Mouse (Mus musculus) left cerebral cortex, adult 18-20 months (tissue): ENCODE results near the gene Cubn. TPM values are rescaled to one million over a fixed set of nuclear protein-coding genes. Genes with fewer than 3 reads are reported as not detected.

Source experiments
- DNase-seq, 2 experiments: peaks; one replicate each; pipeline ENCODE4 v3.0.0; 2021 to 2022; ENCODE audit warnings: low spot score in 2 of 2, mixed read lengths in 1 of 2
- total RNA-seq, 2 experiments: library from RNA; stranded (reverse); gene quantifications; 2 replicates each; pipeline ENCODE4 v1.2.3; 2021

The Cubn gene
- total RNA-seq, 2 experiments from 2014 or later = 0.35 to 0.42 TPM

DNA sequence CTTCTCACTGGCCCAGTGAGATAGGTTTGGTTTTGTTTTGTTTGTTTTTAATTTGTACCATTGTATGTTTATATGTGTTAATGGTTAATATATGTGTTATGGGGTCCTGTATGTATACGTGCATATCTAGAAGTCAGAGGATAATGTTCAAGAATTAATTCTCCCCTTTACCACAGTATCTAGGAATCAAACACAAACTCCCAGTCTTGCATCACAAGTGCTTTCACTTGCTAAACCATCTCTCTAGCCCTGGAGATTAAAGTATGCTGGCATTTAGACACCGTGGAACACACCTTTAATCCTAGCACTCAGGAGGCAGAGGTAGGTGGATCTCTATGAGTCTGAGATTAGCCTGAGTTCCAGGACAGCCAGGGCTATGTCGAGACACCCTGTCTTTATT, 83.3 kb downstream of the Cubn start:
- DNase-seq = no peak

- DNase-seq = no peak
Observed at GRCm38 (mm10) chr2:13407698-13408097, 83.9 kb downstream of the Cubn start.

DNA sequence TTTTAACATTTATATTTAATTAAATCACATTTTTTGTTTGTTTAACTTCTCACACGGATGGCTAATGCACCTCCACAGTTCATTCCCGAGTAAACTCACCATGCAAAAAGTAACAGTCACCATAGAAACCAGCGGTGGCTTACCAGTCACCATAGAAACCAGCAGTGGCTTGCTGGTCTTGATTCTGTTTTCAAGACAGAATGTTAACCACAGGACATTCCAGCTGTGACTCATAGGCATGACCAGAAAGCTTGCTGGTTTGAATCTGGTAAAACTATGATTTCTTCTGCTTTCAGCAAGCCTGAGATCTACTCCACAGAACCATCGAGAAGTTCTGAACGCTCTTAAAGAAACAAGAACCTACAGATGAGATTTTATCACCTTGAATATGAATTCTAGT, 84.3 kb downstream of the Cubn start:
- no peak for DNase-seq

GRCm38 (mm10) chr2:13404986-13405678, 86.5 kb downstream of the Cubn start:
- DNase-seq = no peak

DNA sequence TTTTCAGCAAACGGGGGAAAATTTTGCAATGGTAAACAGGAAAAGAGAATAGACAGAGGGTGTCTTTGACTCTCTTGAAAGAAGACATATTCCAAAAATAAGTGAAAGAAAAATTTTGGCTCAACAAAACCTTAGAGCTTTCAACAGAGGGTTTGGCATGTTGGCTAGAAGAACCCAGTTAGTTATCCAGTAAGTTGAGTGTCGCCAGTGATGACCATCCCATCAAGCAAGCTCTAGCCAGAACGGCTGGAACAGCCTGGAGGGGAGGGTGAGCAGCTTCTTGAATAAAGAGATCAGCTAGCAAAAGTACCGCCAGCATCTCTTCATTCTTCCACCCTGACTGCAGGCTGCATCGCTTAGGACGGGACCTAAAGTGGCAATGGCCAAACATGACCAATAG, 90.8 kb downstream of the Cubn start:
- no peak for DNase-seq

DNA sequence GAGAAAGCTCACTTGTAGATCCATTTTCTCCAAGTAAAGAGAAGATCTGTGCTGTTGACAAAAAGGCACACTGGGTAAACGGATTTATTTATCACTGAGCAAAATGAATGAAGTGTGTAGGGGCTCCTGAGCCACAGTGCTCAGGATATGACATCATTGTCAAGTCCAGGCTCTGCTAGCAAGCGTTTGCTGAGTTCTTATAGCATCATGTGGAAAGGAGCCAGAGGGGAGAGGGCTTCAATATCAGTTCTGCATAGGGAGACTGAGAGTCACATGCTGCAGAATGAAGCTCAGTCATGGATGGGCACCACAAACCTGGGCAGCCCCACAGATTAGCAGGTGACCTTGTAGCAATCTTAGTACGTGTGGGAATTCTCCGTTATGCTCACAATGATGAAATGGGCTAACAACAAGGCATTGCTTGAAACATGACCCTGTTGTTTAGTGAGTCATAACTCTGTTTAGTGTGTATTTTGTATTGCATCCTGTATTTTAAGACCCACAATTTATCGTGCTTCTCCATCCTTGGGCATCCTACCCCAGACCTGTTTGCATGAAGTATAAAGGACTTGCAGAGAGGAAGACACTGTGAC, 92.0 kb downstream of the Cubn start:
- no peak for DNase-seq

- no peak for DNase-seq
Observed at GRCm38 (mm10) chr2:13398955-13399354, 92.7 kb downstream of the Cubn start.

GRCm38 (mm10) chr2:13398551-13398950, 93.1 kb downstream of the Cubn start:
- DNase-seq = no peak

- DNase-seq = no peak
Observed at GRCm38 (mm10) chr2:13396124-13396540, 95.5 kb downstream of the Cubn start.

GRCm38 (mm10) chr2:13391018-13391417, 100.6 kb downstream of the Cubn start:
- no peak for DNase-seq

- DNase-seq = no peak
Observed at GRCm38 (mm10) chr2:13386631-13387030, 105.0 kb downstream of the Cubn start.

GRCm38 (mm10) chr2:13385542-13386345, 105.9 kb downstream of the Cubn start:
- no peak for DNase-seq

DNA sequence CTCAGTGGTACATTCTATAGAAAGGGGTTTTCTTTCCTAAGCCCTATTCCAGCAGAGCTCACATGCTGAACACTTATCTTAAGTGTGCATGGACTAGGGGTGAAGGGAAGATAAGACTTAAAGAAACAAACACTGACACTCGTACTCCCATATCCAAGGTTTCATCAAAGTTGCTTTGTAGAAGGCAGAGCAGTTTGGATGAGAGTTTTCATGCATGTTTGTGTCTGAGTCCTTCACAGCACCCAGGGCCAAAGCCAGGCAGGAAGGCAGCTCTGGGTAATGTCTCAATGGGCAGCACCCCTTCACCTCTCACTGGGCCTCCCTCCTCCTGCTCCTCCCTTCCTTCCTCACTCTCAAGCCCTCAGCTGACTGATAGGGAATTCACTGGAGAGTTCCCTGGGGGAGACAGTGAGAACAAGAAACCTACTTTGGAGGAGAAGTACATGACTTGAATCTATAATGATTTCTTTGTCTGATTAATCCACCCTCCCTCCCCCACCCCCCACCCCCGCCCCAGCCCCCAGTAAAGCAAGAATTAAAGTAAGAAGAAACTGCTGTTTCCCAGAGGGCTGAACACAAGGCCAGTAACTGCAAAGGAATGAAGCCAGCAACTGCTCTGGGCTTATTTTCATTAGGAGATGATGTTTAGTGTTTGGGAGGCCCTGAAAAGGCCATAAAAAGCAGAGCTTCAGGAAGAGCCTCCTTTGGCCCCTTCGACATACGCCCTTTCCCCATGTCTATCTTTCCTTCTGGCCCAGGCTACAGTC, 106.7 kb downstream of the Cubn start:
- no peak for DNase-seq

DNA sequence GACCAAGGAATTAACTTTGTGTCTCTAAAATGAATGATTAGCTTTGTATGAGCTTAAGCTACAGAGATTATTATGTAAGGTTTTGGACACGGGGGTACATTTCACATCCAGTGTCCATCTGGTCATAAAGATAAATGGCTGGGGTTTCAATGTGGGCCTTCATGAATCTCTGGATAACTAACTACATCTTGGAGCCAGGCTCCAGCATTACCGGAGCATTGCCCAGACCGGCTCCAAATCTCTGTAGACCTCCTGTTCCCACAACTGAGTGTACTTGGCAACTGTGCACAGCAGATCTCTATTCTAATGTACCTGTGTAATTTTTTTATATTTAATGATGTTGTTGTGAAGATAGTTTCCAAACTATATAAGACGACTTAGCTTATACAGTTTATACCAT, 115.4 kb downstream of the Cubn start:
- DNase-seq = no peak

- no peak for DNase-seq
Observed at GRCm38 (mm10) chr2:13373291-13373690, 118.3 kb downstream of the Cubn start.

DNA sequence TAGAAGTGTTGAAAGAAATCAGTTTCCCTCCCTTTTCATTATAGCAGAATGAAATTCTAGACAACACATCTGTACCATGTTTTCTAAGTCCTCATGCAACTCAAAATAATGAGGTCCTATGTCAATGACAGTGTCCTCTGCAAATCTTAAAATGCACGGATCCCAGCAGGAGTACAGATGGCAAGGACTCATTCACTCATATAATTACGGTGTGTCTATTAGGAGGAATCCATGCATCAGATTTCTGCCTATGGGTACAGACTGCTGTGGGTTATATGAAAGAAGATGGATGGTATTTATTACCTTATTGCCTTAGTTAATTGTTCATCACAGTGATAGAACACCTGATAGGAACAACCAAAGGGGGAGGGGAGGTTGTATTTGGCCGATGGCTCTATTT, 118.8 kb downstream of the Cubn start:
- no peak for DNase-seq

- DNase-seq = no peak
Observed at GRCm38 (mm10) chr2:13372256-13372824, 119.3 kb downstream of the Cubn start.

- no peak for DNase-seq
Observed at GRCm38 (mm10) chr2:13371797-13372170, 119.8 kb downstream of the Cubn start.

DNA sequence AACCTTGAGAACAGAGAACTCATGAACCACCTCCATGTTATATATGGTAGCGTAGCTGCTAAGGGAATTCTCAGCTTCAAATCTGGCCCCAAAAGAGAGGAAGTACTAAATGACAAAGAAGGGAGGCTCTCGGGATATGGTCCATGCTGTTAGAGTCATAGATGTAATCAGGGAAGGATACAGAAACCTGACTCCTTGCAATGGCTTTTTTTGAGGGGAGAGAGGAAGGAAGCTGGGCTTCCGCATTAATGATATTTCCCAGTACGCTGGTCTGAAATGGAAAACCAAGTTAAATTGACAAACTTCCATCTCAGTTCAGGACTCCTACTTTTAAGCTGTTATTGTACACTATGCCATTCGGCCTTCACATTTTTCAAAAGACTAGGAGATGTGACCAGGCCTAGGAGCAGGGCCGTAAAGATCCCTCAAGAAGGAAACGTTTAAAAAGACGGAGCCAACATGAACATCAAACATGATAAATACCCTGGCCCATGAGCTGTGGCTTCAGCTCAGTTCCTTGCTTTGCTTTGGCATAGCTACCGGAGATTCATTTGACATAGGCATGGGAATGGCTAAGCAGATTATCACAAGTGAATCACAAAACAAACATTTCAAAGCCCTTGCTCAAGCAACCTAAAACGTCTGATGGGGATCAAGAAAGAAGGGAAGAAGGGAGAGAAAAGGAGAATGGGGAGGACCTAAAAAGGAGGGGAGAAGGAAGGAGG, 120.4 kb downstream of the Cubn start:
- no peak for DNase-seq

DNA sequence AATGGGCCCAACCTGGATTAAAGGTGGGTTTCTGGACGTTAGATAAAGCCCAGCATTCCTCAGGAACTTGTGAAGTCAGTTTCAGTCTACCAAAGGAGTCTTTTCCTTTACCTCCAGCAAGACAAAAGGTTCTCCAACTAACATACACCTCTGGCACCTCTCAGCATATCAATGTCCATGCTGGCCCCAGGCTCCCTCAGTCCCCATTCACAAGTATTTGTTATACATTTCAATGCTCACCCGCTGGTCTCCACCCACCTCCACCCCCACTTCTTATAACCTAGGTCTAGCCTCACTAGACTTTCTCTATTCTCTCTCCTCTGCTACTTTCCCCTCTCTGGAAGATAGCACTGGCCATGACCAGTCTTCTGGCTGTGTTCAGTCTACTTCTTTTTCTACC, 121.1 kb downstream of the Cubn start:
- DNase-seq = no peak

DNA sequence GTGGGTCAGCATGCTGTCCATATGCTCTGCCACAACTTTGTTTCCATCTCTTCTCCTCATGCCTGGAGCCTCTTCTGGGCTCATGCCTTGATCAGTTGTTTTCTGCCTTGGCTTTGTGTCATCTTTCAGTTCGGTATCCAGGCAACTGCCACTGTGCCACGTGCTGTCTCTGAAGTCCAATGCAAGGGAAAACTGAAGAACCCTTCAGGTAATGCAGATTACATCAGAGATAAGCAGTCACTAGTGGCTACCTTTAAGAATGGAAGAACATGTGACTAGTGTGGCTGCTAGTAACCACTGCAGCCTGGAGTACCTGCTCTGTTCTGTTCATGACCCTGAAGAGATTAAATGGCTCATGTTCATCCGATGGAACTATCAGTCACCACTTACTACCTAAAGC, 123.1 kb downstream of the Cubn start:
- DNase-seq = no peak
